Mouse (Mus musculus) subcutaneous adipose tissue, adult 2 months (tissue): Measurements from ENCODE around the gene Hmx1. TPM values are rescaled to one million over a fixed set of nuclear protein-coding genes. Genes with fewer than 3 reads are reported as not detected.

ENCODE experiments used
- polyA plus RNA-seq: library from polyadenylated mRNA; depleted of rRNA; stranded (reverse); fragments of >200 nt; gene quantifications from 2 replicates; pipeline ENCODE4 v1.2.3, GENCODE M21; 2012; ENCODE audit warnings: low replicate concordance; rRNA removed

The Hmx1 gene
- polyA plus RNA-seq, result not detected in 2 replicates

GRCm38 (mm10) chr5:35388491-35389111, at the start of gene Hmx1:
TSS of gene Hmx1 (plus strand) at chr5:35389108.

Other genes starting within 250 kb of the Hmx1 start
- gene Adra2c, start 110.8 kb upstream of the Hmx1 start, polyA plus RNA-seq, result 0.44 and 1.9 TPM in 2 replicates
- 11.3 and 53.2 TPM in 2 replicates for gene Cpz, start 136.6 kb downstream of the Hmx1 start, polyA plus RNA-seq
- 3.9 and 8.0 TPM in 2 replicates for gene Trmt44, start 186.0 kb downstream of the Hmx1 start, polyA plus RNA-seq
- 45.0 and 48.6 TPM in 2 replicates for gene Acox3, start 193.9 kb downstream of the Hmx1 start, polyA plus RNA-seq